Comparison of ENCODE assay signal across 1 mouse cellular context in the genomic region with DNA sequence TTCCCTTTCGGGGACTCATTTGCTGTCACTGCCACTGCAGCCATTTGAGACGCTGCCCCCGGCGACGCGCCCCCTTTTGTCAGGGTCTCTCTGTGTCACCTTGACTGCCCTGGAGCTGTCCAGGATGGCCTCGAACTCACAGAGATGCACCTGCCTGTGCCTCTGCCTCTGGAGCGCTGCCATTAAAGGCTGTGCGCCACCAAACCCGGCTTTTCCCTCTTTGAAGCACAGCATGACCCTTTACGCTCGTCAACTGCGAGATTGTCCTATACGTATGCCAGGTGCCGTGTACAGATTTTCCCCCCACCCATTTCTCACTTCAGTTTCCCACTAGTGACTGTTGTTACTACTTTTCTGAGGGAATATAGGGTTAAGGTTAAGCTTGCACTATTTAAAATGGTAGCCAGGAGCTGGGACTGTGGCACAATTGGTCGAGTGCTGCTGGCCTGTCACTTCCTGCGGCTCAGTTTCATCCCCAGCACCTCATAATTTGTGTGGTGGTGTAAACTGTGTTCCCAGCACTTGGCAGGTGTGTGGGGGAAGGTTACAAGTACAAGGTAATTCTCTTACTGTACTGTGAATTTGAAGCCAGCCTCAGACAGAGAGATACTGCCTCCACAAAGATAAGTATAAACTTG.
TF ChIP-seq lines count a peak whose summit lies in the region.

No protein-coding gene starts in this region.

TF ChIP-seq in MEL, 35 proteins besides CTCF, POLR2A, EP300 and RAD21:
- TF ChIP-seq TCF12 (IDR thresholded peaks at IDR 0.05; ENCODE audit: low read depth, low read length) (0 out of 2 replicates have a peak, but pooled peaks have one; percentile 11), UBTF (IDR thresholded peaks at IDR 0.05; ENCODE audit: borderline replicate concordance, insufficient read depth, low read depth, low read length) (no peak)
TF ChIP-seq in MEL: peak in this region for 1.
